Mouse (Mus musculus): ENCODE results near the gene Rnaset2a. TPM values are rescaled to one million over a fixed set of nuclear protein-coding genes. Genes with fewer than 3 reads are reported as not detected.
A peak's percentile ranks its signal among the peaks of the same experiment; 100 is the strongest.
"Not testable (repeated sequence)": the region's sequence is repeated elsewhere in the genome, so short reads cannot be mapped to it uniquely, and the experiment has no call there.

Gene Rnaset2a
- polyA plus RNA-seq, 1 experiment from 2014 or later, result 12.0 TPM

DNA sequence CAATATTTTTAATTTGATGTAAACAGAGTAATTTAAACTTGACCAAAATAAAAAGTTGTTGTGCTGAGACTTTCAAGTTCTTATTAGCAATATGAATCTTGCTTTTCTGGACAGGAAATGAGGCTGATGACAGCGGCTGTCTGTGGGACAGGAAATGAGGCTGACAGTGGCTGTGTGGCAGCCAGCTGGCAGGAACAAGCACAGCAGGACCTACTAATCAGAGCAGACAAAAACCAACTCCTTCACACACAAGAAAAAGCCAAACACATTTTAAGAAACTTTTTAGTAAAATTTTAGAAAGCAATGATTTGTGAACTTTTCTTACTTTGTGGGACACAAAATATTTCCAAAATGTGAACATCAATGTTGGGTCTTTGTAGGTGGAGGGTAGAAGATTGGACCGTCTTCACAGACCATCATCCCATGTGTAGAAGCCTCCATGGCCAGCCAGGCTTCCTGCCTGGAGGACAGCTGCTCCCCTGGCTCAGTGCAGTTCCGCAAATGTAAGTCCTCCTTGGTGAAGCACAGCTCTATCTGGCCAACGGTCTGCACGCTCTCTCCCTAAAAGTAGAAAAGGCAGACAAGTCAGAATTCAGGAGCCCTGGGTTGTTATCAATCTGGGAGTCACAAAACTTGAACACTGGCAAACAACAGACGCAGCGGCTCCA lies 19.4 kb downstream of the Rnaset2a start:
- H3K9me3 ChIP-seq; H3K4me3 ChIP-seq; H3K27me3 ChIP-seq; H3K4me2 ChIP-seq (replicated peaks); ATAC-seq (replicated peaks); H3K27ac ChIP-seq (replicated peaks); H3K36me3 ChIP-seq; H3K4me1 ChIP-seq; H3K9ac ChIP-seq (replicated peaks): not testable (repeated sequence)
- 90% methylated on average over 2 of the region's 7 CpGs for WGBS

DNA sequence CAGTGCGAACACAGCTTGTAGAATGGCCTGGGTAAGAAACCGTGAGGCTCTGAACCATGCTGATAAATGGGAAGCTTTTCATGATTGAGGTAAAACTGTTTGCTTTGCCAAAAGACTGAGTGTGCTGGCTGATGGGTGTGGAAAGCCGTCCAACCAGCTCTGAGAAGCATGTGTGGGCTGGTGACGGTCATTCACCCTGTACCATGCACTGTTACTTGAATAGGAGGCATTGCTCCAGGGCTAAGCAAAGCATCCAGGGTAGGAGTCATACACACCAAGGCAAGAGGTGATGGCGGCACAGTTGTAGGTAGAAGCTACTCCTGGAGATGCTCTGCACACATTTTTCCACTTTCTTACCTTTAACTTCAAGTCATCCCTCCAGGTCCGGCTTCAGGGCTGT lies 23.3 kb downstream of the Rnaset2a start:
- H3K4me3 ChIP-seq; H3K36me3 ChIP-seq; ATAC-seq (replicated peaks); H3K4me2 ChIP-seq (replicated peaks); H3K27ac ChIP-seq (replicated peaks); H3K9me3 ChIP-seq; H3K27me3 ChIP-seq; H3K4me1 ChIP-seq; H3K9ac ChIP-seq (replicated peaks): not testable (repeated sequence)
- WGBS, result 60% methylated on average over 1 of the region's 6 CpGs

DNA sequence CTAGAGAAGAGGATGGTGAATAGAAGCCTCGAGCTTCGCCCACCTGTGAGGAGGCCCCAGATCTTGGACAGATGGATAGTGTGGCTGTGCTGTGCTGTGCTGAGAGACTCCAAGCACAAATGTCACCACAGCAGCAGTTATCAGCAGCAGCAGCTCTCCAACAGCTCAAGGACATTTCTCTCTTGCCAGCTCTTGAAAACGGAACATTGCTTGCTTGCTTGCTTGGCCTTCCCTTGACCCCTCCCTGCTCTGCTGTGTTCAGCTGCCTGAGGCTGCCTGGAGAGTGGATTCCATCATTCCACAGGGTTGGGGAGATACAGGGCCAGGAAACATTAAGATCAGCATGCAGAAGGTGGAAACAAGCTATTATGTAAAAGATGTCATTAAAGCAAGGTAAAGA lies 24.9 kb downstream of the Rnaset2a start:
- not testable (repeated sequence) for H3K9ac ChIP-seq (replicated peaks); H3K4me1 ChIP-seq; H3K9me3 ChIP-seq; ATAC-seq (replicated peaks); H3K4me2 ChIP-seq (replicated peaks); H3K27ac ChIP-seq (replicated peaks); H3K36me3 ChIP-seq; H3K27me3 ChIP-seq; H3K4me3 ChIP-seq
- no CpG with 5 or more reads among the region's 3 CpGs for WGBS

DNA sequence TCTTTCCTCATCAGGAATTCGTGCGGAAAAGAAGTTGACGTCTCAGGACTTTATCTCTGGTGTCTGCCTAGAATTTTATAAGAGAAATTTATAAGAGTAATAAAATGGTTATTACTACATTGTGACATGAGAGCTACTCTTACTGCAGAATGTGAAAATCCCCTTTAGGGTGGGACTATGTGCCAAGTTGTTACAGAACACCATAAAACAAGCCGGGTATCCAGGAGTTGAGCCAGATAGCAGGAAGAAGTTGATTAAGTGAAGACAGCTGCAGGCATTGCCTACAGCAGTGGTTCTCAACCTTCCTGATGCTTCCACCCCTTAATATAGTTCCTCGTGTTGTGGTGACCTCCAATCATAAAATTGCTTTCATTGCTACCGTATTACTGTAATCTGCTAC lies 31.0 kb downstream of the Rnaset2a start:
- not testable (repeated sequence) for H3K27me3 ChIP-seq; H3K9ac ChIP-seq (replicated peaks); H3K9me3 ChIP-seq; H3K36me3 ChIP-seq; H3K4me3 ChIP-seq; H3K4me1 ChIP-seq; H3K27ac ChIP-seq (replicated peaks); H3K4me2 ChIP-seq (replicated peaks); ATAC-seq (replicated peaks)
- no CpG with 5 or more reads among the region's 6 CpGs for WGBS

DNA sequence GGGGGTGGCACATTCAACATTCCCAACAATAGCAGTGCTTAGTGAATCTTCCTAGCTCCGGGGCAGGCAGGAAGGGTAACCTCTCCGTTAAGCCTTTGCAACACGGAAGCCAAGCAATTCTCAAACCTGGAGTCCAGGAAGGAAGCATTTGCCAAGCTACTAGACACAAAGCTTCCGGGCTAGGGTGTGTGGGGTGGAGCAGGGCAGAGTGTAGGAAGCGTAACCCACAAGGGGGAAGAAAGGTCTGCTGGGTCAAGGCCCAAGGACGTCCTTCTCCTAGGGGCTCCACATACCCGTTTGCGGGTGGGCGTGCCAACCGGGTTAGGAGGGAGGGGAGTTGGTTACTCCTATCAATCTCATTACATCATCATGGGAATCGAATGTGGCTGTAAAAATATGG lies 31.5 kb downstream of the Rnaset2a start:
- not testable (repeated sequence) for H3K9me3 ChIP-seq; H3K4me2 ChIP-seq (replicated peaks); H3K4me3 ChIP-seq; ATAC-seq (replicated peaks); H3K36me3 ChIP-seq; H3K4me1 ChIP-seq; H3K27me3 ChIP-seq; H3K27ac ChIP-seq (replicated peaks); H3K9ac ChIP-seq (replicated peaks)
- 75% methylated on average over 6 of the region's 11 CpGs for WGBS

DNA sequence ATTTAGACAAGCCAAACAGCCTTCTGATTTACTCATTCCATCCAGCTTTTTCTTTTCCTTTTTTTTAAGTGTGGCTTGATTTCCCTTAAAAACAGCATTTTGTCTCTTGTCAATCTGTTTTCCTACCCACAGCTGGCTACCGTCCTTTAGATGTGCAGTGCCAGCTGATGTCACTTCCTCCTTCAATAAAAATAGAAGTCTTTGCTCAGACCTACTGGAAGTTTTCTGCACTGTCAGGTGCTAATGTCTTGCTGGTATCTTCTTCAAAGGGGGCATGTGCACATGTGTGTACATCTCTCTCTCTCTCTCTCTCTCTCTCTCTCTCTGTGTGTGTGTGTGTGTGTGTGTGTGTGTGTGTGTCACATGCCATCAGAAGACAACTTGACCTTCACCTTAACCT lies 35.7 kb downstream of the Rnaset2a start:
- not testable (repeated sequence) for H3K27ac ChIP-seq (replicated peaks); H3K4me1 ChIP-seq; H3K4me2 ChIP-seq (replicated peaks); H3K4me3 ChIP-seq; H3K36me3 ChIP-seq; ATAC-seq (replicated peaks); H3K9ac ChIP-seq (replicated peaks); H3K27me3 ChIP-seq; H3K9me3 ChIP-seq
- WGBS, result no CpG with 5 or more reads among the region's 1 CpGs

DNA sequence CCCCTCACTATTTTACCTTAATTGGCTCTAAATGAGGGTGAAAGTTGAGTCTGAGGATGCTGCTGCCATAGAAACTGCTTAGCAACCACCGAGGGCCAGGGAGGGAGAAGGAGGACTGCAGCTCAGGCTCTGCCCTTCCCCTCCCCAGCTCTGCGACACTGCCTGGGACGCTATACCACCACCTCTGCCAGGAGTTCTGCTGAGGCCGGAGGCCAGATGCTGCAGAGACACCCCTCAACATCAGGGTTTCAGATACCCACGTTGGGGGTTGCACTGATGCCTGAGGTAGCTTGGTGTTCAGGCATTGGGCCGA lies 46.6 kb downstream of the Rnaset2a start:
- not testable (repeated sequence) for H3K4me3 ChIP-seq; H3K4me1 ChIP-seq; H3K27me3 ChIP-seq; H3K27ac ChIP-seq (replicated peaks); H3K9ac ChIP-seq (replicated peaks); H3K9me3 ChIP-seq; H3K36me3 ChIP-seq
- WGBS, result 23% methylated on average over 3 of the region's 6 CpGs
- peak; percentile 85 for ATAC-seq (replicated peaks)
- H3K4me2 ChIP-seq (replicated peaks), result peak overlapping the region; percentile 20; the same call in 1 of the 2 replicates

DNA sequence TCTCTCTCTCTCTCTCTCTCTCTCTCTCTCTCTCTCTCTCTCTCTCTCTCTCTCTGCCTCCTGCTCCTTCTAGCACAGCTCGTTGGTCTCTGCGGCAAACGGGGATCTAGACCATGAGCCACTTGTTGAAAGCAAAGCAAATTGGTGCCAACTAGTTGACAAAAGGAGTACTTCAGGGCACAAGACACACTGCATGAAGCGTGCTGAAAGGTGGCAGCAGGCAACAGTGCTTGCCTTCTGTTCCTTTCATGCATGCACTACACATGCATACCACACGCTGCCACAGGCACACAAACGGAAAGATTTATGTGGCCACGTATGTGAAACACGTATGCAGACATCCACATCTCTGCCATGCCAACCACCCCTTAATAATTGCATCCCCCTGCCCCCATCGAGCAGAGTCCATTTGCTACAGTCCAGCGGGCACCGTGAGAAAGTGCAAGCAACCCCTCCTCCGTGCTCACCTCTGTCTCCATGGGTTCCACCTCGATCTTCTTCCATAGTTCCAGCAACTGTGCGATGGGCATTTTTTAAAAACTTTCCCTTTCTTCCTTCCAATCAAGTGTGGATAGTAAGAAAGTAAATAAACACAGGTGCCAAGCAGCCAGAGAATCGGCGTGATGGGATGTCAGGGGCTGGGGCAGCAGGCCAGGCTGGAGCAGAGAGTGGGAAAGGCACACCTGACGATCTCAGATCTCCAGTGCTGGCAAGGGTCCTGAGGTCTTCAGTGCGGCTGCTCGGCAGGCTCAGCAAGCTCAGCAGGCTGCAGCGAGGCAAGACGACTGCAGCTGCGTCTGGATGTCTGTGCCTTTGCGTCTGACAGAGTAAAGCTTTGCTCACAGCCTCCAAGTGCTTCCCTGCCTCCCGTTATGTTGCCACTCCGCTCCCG lies 47.2 kb downstream of the Rnaset2a start:
- not testable (repeated sequence) for H3K27ac ChIP-seq (replicated peaks); H3K4me1 ChIP-seq; H3K9me3 ChIP-seq; H3K36me3 ChIP-seq; H3K9ac ChIP-seq (replicated peaks); H3K27me3 ChIP-seq; H3K4me3 ChIP-seq
- ATAC-seq (replicated peaks), result peak; percentile 87
- 5% methylated on average over 4 of the region's 26 CpGs for WGBS
- peak overlapping the region; percentile 20; the same call in 1 of the 2 replicates for H3K4me2 ChIP-seq (replicated peaks)

DNA sequence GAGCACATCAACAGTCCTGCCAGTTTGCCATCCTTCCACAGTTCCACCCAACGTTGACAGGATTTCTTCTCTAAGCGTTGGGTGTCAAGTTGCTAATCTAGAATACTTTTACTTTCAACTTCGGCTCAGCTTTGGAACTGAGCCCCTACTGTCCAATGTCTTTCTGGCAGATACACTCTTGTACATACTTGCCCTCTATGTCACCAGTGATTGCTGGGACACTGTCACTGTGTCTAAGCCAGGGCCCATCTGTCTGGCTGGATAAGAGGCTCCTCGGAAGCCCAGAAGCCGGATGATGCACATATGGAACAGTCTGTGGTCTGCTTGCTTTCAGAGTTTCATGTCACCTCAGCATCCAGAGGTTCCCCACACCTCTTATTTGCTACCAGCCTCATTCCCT lies 51.7 kb downstream of the Rnaset2a start:
- H3K36me3 ChIP-seq; ATAC-seq (replicated peaks); H3K9me3 ChIP-seq; H3K27ac ChIP-seq (replicated peaks); H3K4me2 ChIP-seq (replicated peaks); H3K4me3 ChIP-seq; H3K9ac ChIP-seq (replicated peaks); H3K4me1 ChIP-seq; H3K27me3 ChIP-seq: not testable (repeated sequence)
- WGBS, result 74% methylated on average over 3 of the region's 5 CpGs

DNA sequence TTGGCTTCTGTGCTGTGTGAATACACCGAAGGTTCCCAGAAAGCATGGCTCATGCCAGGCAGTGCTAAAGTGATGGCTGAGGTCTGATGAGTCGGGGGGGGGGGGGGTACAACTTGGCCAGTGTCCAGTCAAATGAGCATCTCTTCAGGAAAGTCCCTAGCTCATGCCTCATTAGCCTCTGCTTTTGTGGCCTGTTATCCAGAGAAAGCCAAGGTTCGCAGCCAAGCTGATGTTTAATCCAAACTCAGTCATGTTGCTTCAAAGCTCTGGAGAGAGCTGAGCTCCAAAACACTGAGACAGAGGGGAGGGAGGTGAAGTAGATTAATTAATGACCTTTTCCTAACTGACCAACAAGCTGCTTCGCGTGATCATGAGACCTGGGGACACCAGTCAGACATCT lies 52.2 kb downstream of the Rnaset2a start:
- not testable (repeated sequence) for H3K27me3 ChIP-seq; H3K36me3 ChIP-seq; H3K9me3 ChIP-seq; H3K4me2 ChIP-seq (replicated peaks); H3K27ac ChIP-seq (replicated peaks); H3K4me1 ChIP-seq; ATAC-seq (replicated peaks); H3K9ac ChIP-seq (replicated peaks); H3K4me3 ChIP-seq
- WGBS, result 33% methylated on average over 3 of the region's 5 CpGs

DNA sequence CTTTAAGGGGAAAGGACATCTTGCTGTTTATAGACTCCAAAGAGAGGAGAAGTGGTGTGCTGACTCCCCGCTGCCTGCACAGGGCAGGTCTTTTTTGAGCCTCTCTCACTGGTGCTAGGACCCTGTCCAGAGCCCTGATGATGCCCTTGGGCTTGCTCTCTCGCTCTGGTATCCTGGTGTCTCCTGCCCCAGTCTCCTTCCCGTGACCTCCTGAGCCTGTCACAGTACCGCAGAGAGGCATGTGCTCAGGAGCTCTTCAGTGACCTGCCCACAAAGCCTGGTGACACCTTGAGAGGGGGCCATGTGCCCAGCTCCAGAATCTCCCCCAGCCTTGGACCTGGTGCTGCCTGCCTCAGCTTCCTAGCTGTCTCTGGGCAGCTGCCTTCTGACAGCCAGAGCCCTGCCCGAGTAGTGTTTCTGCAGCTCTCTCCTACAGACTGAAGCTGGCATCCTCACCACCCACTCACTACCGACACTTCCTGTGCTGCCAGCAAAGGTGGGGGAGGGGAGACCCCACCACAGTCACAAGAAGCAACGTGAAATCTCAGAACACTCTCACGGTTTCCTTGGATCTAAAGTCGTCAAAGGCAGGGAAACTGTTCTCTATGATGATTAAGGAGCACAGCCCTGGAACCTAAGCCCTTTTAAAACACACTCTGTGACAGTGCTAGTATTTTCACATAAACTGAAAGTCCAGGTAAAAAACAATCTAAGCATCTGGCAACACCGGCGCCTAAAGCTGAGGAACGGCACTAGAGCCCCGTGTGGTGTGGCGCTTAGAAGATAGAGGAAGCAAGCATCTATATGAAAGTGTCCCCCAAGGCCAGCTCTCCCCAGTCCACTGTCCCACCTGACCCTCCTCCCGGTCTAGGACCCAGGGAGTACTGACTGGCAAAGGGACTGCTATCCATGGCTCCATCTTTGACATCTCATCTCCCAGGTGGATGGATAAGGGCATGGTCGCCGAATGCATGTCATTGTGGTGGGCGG lies 55.1 kb downstream of the Rnaset2a start:
- H3K4me2 ChIP-seq (replicated peaks); H3K4me3 ChIP-seq; H3K36me3 ChIP-seq; H3K9me3 ChIP-seq; H3K4me1 ChIP-seq; H3K27ac ChIP-seq (replicated peaks); H3K9ac ChIP-seq (replicated peaks); H3K27me3 ChIP-seq: not testable (repeated sequence)
- 66% methylated on average over 4 of the region's 18 CpGs for WGBS
- peak; percentile 72 for ATAC-seq (replicated peaks)

DNA sequence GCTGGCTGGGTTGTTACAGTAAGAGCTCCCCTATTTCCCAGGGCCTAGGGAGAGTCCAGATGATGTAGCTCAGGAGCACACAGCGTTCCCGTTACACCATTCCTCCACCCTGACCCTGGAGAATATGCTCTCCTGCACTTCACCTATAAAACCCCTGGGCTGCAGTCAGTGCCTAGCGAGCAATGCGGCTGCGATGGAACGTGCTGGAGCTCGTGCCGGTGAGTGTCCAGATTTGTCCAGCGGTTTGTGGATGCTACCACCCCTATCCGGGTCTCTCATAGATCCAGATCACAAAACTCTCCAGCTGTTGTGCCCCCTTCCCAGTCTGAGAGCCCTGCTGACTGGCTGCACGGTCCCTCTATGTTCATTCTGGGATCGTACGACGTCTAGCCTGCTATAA lies 56.6 kb downstream of the Rnaset2a start:
- H3K27me3 ChIP-seq; H3K9ac ChIP-seq (replicated peaks); H3K27ac ChIP-seq (replicated peaks); H3K4me1 ChIP-seq; ATAC-seq (replicated peaks); H3K36me3 ChIP-seq; H3K4me2 ChIP-seq (replicated peaks); H3K4me3 ChIP-seq; H3K9me3 ChIP-seq: not testable (repeated sequence)
- WGBS, result 88% methylated on average over 14 of the region's 14 CpGs
